In the genomic region with DNA sequence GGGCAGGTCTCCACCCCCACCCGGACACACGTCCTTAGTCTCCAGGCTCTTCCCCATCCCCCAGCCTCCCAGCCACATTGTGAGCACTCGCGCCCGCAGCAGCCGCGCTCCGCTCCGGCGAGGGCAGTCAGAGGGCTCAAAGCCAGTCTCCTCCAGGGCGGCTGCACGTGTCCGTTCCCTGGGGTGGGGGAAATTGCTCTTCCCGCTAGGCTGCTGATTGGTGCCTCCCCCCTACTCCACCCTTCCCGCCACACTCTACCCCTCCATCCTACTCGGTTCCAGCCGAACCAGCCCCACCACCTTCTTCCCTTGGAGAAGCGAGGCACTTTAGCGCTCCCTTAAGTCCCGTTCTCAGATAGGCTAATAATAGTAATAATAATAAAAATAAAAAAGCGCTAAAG, we compare ENCODE assay signal across 7 mouse cellular contexts. TPM values are rescaled to one million over a fixed set of nuclear protein-coding genes. Genes with fewer than 3 reads are reported as not detected.
A peak's percentile ranks its signal among the peaks of the same experiment; 100 is the strongest.
DNase-seq lines count a peak whose midpoint lies in the region; ATAC-seq and TF ChIP-seq lines count a peak whose summit lies in the region.

No protein-coding gene starts in this region.

- peak overlapping the region; percentile 99 for H3K27ac ChIP-seq in embryonic facial prominence, embryonic 10.5 days (replicated peaks)
- H3K27ac ChIP-seq in limb, embryonic 15.5 days, result peak overlapping the region; percentile 90; the same call in 1 of the 2 replicates
- peak overlapping the region; percentile 90; the same call in 1 of the 2 replicates for H3K27ac ChIP-seq in midbrain, embryonic 16.5 days (ENCODE audit: low read length)
- no peak overlapping the region for H3K27ac ChIP-seq in stomach, embryonic 14.5 days (ENCODE audit: low read length)

- TF ChIP-seq CTCF in brain, embryonic 14.5 days (IDR thresholded peaks at IDR 0.05; ENCODE audit: borderline replicate concordance, extremely low read depth, insufficient read depth, insufficient read length), result no peak

- peak; percentile 79 for DNase-seq in brain, embryonic 14.5 days (ENCODE audit: low read depth)
- DNase-seq in embryonic facial prominence, embryonic 10.5 days (ENCODE audit: low spot score), result peak; percentile 91
- DNase-seq in heart, adult 18-20 months, result peak; percentile 86 to 88
- DNase-seq in kidney, adult 11 months, result peak; percentile 70

- peak; percentile 37 for ATAC-seq in limb, embryonic 15.5 days (ENCODE audit: insufficient number of reproducible peaks, low FRiP score, low TSS enrichment, low read depth)
- peak; percentile 70 for ATAC-seq in midbrain, embryonic 16.5 days
- ATAC-seq in stomach, embryonic 14.5 days (ENCODE audit: insufficient number of reproducible peaks, insufficient read depth, low FRiP score, low read depth), result peak; percentile 74

- H3K36me3 ChIP-seq in embryonic facial prominence, embryonic 10.5 days (replicated peaks), result no peaks in the 10 kb centered on the region
- no peaks in the 10 kb centered on the region for H3K36me3 ChIP-seq in limb, embryonic 15.5 days
- H3K36me3 ChIP-seq in midbrain, embryonic 16.5 days (ENCODE audit: control insufficient read depth, insufficient read depth, low read length), result no peaks in the 10 kb centered on the region
- H3K36me3 ChIP-seq in stomach, embryonic 14.5 days (ENCODE audit: control insufficient read depth, insufficient read depth, low read length), result no peaks in the 10 kb centered on the region

- H3K4me3 ChIP-seq in embryonic facial prominence, embryonic 10.5 days, result peak overlapping the region; percentile 95
- H3K4me3 ChIP-seq in limb, embryonic 15.5 days, result peak overlapping the region; percentile 83
- peak overlapping the region; percentile 91 for H3K4me3 ChIP-seq in midbrain, embryonic 16.5 days (ENCODE audit: low read depth, low read length)
- peak overlapping the region; percentile 73 for H3K4me3 ChIP-seq in stomach, embryonic 14.5 days (ENCODE audit: low read depth, low read length)

- H3K4me1 ChIP-seq in embryonic facial prominence, embryonic 10.5 days, result peaks cover 24% of the 10 kb centered on the region
- H3K4me1 ChIP-seq in limb, embryonic 15.5 days, result peaks cover 11% of the 10 kb centered on the region; the same call in 1 of the 2 replicates
- H3K4me1 ChIP-seq in midbrain, embryonic 16.5 days (ENCODE audit: control insufficient read depth, insufficient read depth, low read length), result peaks cover 8% of the 10 kb centered on the region
- no peaks in the 10 kb centered on the region; the same call in 1 of the 2 replicates for H3K4me1 ChIP-seq in stomach, embryonic 14.5 days (ENCODE audit: control insufficient read depth, insufficient read depth, low read length)

- H3K9ac ChIP-seq in limb, embryonic 15.5 days, result no peak overlapping the region
- peak overlapping the region; percentile 75 for H3K9ac ChIP-seq in midbrain, embryonic 16.5 days (ENCODE audit: low read depth, low read length)
- no peak overlapping the region for H3K9ac ChIP-seq in stomach, embryonic 14.5 days (replicated peaks; ENCODE audit: low read depth, low read length)

- H3K9me3 ChIP-seq in embryonic facial prominence, embryonic 10.5 days, result no peaks in the 10 kb centered on the region
- H3K9me3 ChIP-seq in limb, embryonic 15.5 days, result no peaks in the 10 kb centered on the region
- no peaks in the 10 kb centered on the region for H3K9me3 ChIP-seq in midbrain, embryonic 16.5 days (replicated peaks; ENCODE audit: control insufficient read depth, low read length, poor library complexity, severe bottlenecking)
- no peaks in the 10 kb centered on the region for H3K9me3 ChIP-seq in stomach, embryonic 14.5 days (ENCODE audit: control insufficient read depth, low read depth, low read length)

- H3K4me2 ChIP-seq in limb, embryonic 15.5 days, result peak overlapping the region; percentile 94
- H3K4me2 ChIP-seq in midbrain, embryonic 16.5 days (ENCODE audit: low read length), result peak overlapping the region; percentile 99
- peak overlapping the region; percentile 82 for H3K4me2 ChIP-seq in stomach, embryonic 14.5 days (replicated peaks; ENCODE audit: low read depth, low read length)

- H3K27me3 ChIP-seq in embryonic facial prominence, embryonic 10.5 days (replicated peaks; ENCODE audit: low read depth, poor library complexity, severe bottlenecking), result no peaks in the 10 kb centered on the region
- H3K27me3 ChIP-seq in limb, embryonic 15.5 days, result peaks cover 11% of the 10 kb centered on the region; the same call in 1 of the 2 replicates
- peaks cover 2% of the 10 kb centered on the region; the same call in 1 of the 2 replicates for H3K27me3 ChIP-seq in midbrain, embryonic 16.5 days (ENCODE audit: control insufficient read depth, insufficient read depth, low read depth, low read length)
- no peaks in the 10 kb centered on the region for H3K27me3 ChIP-seq in stomach, embryonic 14.5 days (ENCODE audit: control insufficient read depth, insufficient read depth, low read length)

- under 1% methylated on average over 21 of the region's 21 CpGs for WGBS in embryonic facial prominence, embryonic 10.5 days
- under 1% methylated on average over 21 of the region's 21 CpGs for WGBS in limb, embryonic 15.5 days
- WGBS in midbrain, embryonic 16.5 days, result 0% methylated on average over 21 of the region's 21 CpGs
- WGBS in stomach, embryonic 14.5 days, result under 1% methylated on average over 21 of the region's 21 CpGs

- no peak for TF ChIP-seq POLR2A in brain, embryonic 14.5 days (IDR thresholded peaks at IDR 0.05; ENCODE audit: borderline replicate concordance, extremely low read depth, insufficient read depth, insufficient read length, poor library complexity, severe bottlenecking)

RNA-seq across cellular contexts. Expression of gene Cecr2, which starts 0.8 kb away (rescaled TPM):
- polyA plus RNA-seq in brain, embryonic 14.5 days (2012; rRNA removed), result 9.3 and 10.4 TPM in 2 replicates
- 11.1 and 14.8 TPM in 2 replicates for polyA plus RNA-seq in embryonic facial prominence, embryonic 10.5 days (2016; fragmentation: Nextera tagmentation; extraction: Ambion mirVana)
- total RNA-seq in heart, adult 18-20 months (2021), result 10 to 100 TPM in 1 of 2 experiments, 1 to 10 TPM in 1; 9.8 to 12.5 TPM
- polyA plus RNA-seq in limb, embryonic 15.5 days (2015; fragmentation: Nextera tagmentation; extraction: Ambion mirVana), result 2.1 and 2.6 TPM in 2 replicates
- 1.3 and 1.6 TPM in 2 replicates for polyA plus RNA-seq in midbrain, embryonic 16.5 days (2015; fragmentation: Nextera tagmentation; extraction: Ambion mirVana)
- 2.3 and 3.3 TPM in 2 replicates for polyA plus RNA-seq in stomach, embryonic 14.5 days (2014; fragmentation: Nextera tagmentation; extraction: Ambion mirVana)
